Mouse (Mus musculus) forebrain, embryonic 16.5 days (tissue): ENCODE measurements around the gene Mark4. TPM values are rescaled to one million over a fixed set of nuclear protein-coding genes. Genes with fewer than 3 reads are reported as not detected.

Source experiments
- ATAC-seq: fragments of 200-750 bp; cut with Nextera tagmentation; 2 replicates; pipeline ENCODE4 v1.8.0; 2017; ENCODE audit warnings: mild to moderate bottlenecking, moderate library complexity
- H3K27ac ChIP-seq: fragments of 300-500 bp; sonication (generic); 2 replicates; pipeline ENCODE4 v1.5.1; 2014; ENCODE audit warnings: low read length, control low read depth
- H3K27me3 ChIP-seq: fragments of 300-500 bp; sonication (generic); replicated peaks from 2 replicates; pipeline ENCODE4 v1.6.1; 2014; ENCODE audit warnings: low read length; ENCODE audit not compliant: control insufficient read depth, insufficient read depth
- H3K36me3 ChIP-seq: fragments of 300-500 bp; sonication (generic); 2 replicates; pipeline ENCODE4 v1.6.1; 2014; ENCODE audit not compliant: control insufficient read depth, insufficient read depth
- H3K4me1 ChIP-seq: fragments of 300-500 bp; sonication (generic); replicated peaks from 2 replicates; pipeline ENCODE4 v1.6.1; 2014; ENCODE audit warnings: low read length; ENCODE audit not compliant: control insufficient read depth, insufficient read depth
- H3K4me2 ChIP-seq: fragments of 300-500 bp; sonication (generic); 2 replicates; pipeline ENCODE4 v1.6.1; 2014; ENCODE audit warnings: mild to moderate bottlenecking, low read length, control low read depth
- H3K4me3 ChIP-seq: fragments of 300-500 bp; sonication (generic); replicated peaks from 2 replicates; pipeline ENCODE4 v1.5.1; 2014; ENCODE audit warnings: mild to moderate bottlenecking, low read length, control low read depth
- H3K9ac ChIP-seq: fragments of 300-500 bp; sonication (generic); replicated peaks from 2 replicates; pipeline ENCODE4 v1.6.1; 2014; ENCODE audit warnings: low read depth, low read length, control low read depth
- H3K9me3 ChIP-seq: fragments of 300-500 bp; sonication (generic); 2 replicates; pipeline ENCODE4 v1.6.1; 2016; ENCODE audit warnings: low read length; ENCODE audit not compliant: control insufficient read depth
- WGBS: fragments of 180-500 bp; shearing (Covaris S2); extraction: QIAGEN DNeasy Blood & Tissue Kit; methylation state at CpG from one replicate; pipeline ENCODE4 v1.1.7; 2014; 5-methylcytosine and 5-hydroxymethylcytosine counted together
- polyA plus RNA-seq: library from polyadenylated mRNA; unstranded; fragments of >200 nt; fragmentation: Nextera tagmentation; extraction: Ambion mirVana; gene quantifications from 2 replicates; pipeline ENCODE4 v1.2.1, GENCODE M21; 2015

The Mark4 gene
- polyA plus RNA-seq, 1 experiment from 2014 or later = 17.5 TPM

DNA sequence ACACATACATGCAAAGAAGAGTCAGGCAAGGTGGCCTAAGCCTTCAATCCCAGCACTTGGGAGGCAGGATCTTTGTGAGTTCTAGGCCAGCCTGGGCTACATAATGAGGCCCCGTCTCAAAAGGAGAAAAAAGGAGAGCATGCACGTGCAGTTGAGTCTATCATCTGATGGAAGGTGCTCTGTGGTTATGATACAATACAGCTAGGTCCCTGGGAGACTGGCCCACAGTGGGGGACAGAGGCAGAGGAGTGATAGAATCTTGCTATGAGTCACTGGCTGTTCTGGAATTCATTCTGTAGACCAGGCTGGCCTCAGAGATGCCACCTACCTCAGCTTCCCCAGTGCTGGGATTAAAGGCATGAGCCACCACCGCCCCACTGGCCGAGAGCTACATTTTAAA lies 3.8 kb upstream of the Mark4 start:
- WGBS = 66% methylated on average over 4 of the region's 4 CpGs
- Histone ChIP-seq H3K27ac (no peak overlapping the region), H3K4me1 (peaks cover 12% of the 10 kb centered on the region), H3K36me3 (no peaks in the 10 kb centered on the region), H3K9ac (no peak overlapping the region), H3K9me3 (no peaks in the 10 kb centered on the region), H3K4me3 (no peak overlapping the region), H3K27me3 (peaks cover 7% of the 10 kb centered on the region), H3K4me2 (no peak overlapping the region)
- no peak for ATAC-seq

DNA sequence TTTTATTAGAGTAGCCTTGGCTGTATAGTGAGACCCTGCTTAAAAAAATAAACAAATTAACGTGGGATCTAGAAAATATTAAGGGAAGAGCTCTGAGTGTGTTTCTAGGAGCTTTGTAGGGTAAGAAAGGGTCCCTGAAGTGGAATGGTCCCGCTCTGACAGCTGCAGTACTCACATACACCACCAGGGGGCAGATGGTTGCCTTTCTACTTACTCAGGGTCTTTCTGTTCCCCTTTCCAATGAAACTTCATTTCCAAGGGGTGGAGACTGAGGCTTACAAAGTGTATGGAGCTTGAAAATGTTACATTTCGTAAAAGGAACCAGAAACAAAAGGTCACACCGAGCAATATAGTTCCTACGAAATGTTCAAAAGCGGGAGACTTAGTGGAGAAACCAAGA lies 2.9 kb upstream of the Mark4 start:
- Histone ChIP-seq H3K9ac (no peak overlapping the region), H3K27ac (no peak overlapping the region), H3K4me3 (no peak overlapping the region), H3K27me3 (no peaks in the 10 kb centered on the region; the same call in 1 of the 2 replicates), H3K4me1 (peaks cover 22% of the 10 kb centered on the region), H3K4me2 (no peak overlapping the region), H3K36me3 (no peaks in the 10 kb centered on the region), H3K9me3 (no peaks in the 10 kb centered on the region)
- 5% methylated on average over 6 of the region's 6 CpGs for WGBS
- ATAC-seq = no peak

DNA sequence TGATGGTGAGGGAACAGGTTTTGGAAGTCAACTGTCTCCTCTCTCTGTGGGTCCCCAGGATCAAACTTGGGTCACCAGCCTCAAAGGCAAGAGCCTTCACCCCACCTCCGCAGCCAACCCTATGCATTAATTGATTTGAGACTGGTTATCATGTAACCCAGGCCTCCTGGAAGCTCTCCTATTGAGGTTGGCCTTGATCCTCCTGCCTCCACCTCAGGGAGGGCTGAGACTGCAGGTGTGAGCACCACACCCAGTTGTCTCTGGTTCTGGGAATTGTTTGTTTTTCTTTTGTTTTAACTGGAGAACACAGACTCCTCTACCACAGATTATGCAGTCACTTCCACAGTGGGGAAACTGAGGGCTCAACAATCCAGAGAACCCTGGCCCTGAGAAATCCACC lies 1.9 kb upstream of the Mark4 start:
- peaks cover 30% of the 10 kb centered on the region for H3K4me1 ChIP-seq
- peaks cover 2% of the 10 kb centered on the region; the same call in 1 of the 2 replicates for H3K36me3 ChIP-seq
- 81% methylated on average over 1 of the region's 1 CpGs for WGBS
- ATAC-seq = no peak
- H3K9me3 ChIP-seq = no peaks in the 10 kb centered on the region
- no peaks in the 10 kb centered on the region; the same call in 1 of the 2 replicates for H3K27me3 ChIP-seq
- no peak overlapping the region for H3K27ac ChIP-seq
- H3K4me3 ChIP-seq = no peak overlapping the region
- H3K4me2 ChIP-seq = no peak overlapping the region
- no peak overlapping the region for H3K9ac ChIP-seq

DNA sequence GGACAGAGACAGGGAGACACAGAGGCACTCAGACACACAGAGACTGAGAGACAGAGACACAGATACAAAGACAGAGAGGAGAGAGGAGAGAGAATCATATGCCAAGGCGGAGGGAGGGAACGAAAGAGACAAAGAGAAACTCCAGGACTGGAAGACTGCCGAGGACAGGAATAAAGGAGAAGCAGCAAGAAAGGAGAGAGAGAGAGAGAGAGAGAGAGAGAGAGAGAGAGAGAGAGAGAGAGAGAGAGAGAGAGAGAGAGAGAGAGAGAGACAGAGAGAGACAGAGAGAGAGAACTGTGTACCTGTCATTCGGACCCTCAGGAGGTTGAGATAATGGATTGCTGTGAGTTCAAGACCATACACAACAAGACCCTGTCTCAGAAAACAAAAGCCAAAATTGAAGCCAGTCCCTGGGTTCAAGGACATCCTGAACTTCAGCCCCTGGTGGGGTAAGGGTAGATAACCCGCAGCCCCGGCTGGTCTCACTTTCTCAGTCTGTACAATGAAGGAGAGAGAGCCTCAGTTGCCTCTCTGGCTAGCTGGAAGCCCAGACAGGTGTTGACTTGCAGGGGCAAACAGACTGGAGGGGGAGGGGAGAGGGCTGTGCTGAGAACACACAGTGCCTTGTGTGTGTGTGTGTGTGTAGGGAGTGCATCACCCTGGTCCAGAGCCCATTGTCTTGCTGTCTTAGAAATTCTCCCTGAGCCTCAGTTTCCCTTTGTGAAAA lies 686 bp upstream of the Mark4 start:
- peaks cover 27% of the 10 kb centered on the region for H3K4me1 ChIP-seq
- 18% methylated on average over 6 of the region's 6 CpGs for WGBS
- H3K4me3 ChIP-seq = peak overlapping the region; percentile 79
- peak overlapping the region; percentile 69 for H3K4me2 ChIP-seq
- peak overlapping the region; percentile 86 for H3K27ac ChIP-seq
- peaks cover 2% of the 10 kb centered on the region; the same call in 1 of the 2 replicates for H3K36me3 ChIP-seq
- peak overlapping the region; percentile 79 for H3K9ac ChIP-seq
- ATAC-seq = no peak
- H3K9me3 ChIP-seq = no peaks in the 10 kb centered on the region
- H3K27me3 ChIP-seq = no peaks in the 10 kb centered on the region

DNA sequence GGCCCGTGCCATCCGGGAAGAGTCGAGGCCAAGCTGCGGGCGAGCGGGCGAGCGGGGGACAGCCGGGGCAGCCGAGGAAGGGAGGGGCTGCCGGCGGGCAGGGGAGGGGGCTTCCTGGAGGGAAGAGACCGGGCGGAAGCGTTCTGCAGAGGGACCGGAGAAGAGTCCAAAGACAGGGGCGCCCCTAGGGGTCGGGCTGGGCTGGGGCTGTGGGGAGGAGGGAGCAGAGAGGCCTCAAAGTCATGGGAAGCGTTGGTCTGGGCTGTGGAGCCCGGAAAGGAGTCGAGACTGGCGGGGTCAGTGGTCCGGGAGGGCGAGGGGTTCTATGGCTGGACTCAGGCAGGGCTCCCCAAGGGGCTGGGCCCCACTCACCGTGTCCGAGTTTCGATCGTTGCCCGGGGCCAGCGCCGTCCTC lies 542 bp downstream of the Mark4 start:
- peak overlapping the region; percentile 79 for H3K4me3 ChIP-seq
- peak overlapping the region; percentile 93 for H3K4me2 ChIP-seq
- H3K9ac ChIP-seq = peak overlapping the region; percentile 79
- peak; percentile 73 for ATAC-seq
- WGBS = 0% methylated on average over 23 of the region's 31 CpGs
- peak overlapping the region; percentile 57 for H3K27ac ChIP-seq
- no peaks in the 10 kb centered on the region for H3K27me3 ChIP-seq
- H3K36me3 ChIP-seq = peaks cover 2% of the 10 kb centered on the region; the same call in 1 of the 2 replicates
- peaks cover 27% of the 10 kb centered on the region for H3K4me1 ChIP-seq
- no peaks in the 10 kb centered on the region for H3K9me3 ChIP-seq

- Histone ChIP-seq H3K9ac (peak overlapping the region; percentile 79), H3K27me3 (no peaks in the 10 kb centered on the region), H3K4me2 (peak overlapping the region; percentile 93), H3K9me3 (no peaks in the 10 kb centered on the region), H3K36me3 (peaks cover 2% of the 10 kb centered on the region; the same call in 1 of the 2 replicates), H3K27ac (peak overlapping the region; percentile 57), H3K4me1 (peaks cover 27% of the 10 kb centered on the region), H3K4me3 (peak overlapping the region; percentile 79)
- ATAC-seq = peak; percentile 29
- 7% methylated on average over 14 of the region's 14 CpGs for WGBS
Observed at GRCm38 (mm10) chr7:19457414-19458071, 1.1 kb downstream of the Mark4 start.

GRCm38 (mm10) chr7:19456628-19457027 lies 2.0 kb downstream of the Mark4 start:
- Histone ChIP-seq H3K9ac (no peak overlapping the region), H3K27me3 (no peaks in the 10 kb centered on the region), H3K4me1 (peaks cover 27% of the 10 kb centered on the region), H3K9me3 (no peaks in the 10 kb centered on the region), H3K4me2 (peak overlapping the region; percentile 93), H3K27ac (no peak overlapping the region), H3K36me3 (peaks cover 2% of the 10 kb centered on the region; the same call in 1 of the 2 replicates), H3K4me3 (no peak overlapping the region; the same call in 1 of the 2 replicates)
- 93% methylated on average over 7 of the region's 7 CpGs for WGBS
- no peak for ATAC-seq

DNA sequence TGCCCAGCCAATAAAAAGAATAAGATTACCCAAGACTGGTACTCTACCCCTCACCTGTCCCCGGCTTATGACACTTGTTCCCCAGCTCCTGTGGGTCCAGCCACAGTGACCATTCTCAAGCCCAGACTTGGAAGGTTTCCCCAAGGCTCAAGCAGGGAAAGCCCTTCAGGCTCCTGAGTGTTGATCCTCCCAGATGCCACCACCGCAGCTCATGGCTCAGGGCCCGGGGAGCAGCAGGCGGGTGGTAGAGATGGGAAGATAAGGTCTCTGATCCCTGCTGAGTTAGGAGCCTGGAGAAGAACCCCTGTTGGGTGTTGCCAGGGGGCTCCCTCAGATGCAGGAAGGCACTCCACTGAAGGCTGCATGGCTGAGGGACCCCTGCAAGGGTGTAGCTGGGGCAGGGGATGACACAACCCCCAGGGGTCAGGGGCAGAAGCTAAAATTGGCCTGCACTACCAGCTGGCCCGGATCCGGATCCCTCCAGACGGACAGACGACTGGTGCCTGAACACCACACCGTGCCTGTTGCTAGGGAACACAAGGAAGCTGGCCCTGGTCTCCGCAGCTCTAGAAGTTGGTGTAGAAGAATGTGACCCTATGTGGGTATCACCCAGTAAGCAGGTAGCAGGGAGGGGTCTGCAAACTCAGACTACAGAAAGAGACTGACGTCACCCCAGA lies 2.7 kb downstream of the Mark4 start:
- Histone ChIP-seq H3K4me1 (peaks cover 27% of the 10 kb centered on the region), H3K9ac (no peak overlapping the region), H3K9me3 (no peaks in the 10 kb centered on the region), H3K36me3 (peaks cover 6% of the 10 kb centered on the region; the same call in 1 of the 2 replicates), H3K27ac (no peak overlapping the region), H3K27me3 (no peaks in the 10 kb centered on the region), H3K4me2 (no peak overlapping the region), H3K4me3 (no peak overlapping the region)
- no peak for ATAC-seq
- WGBS = 73% methylated on average over 11 of the region's 11 CpGs

DNA sequence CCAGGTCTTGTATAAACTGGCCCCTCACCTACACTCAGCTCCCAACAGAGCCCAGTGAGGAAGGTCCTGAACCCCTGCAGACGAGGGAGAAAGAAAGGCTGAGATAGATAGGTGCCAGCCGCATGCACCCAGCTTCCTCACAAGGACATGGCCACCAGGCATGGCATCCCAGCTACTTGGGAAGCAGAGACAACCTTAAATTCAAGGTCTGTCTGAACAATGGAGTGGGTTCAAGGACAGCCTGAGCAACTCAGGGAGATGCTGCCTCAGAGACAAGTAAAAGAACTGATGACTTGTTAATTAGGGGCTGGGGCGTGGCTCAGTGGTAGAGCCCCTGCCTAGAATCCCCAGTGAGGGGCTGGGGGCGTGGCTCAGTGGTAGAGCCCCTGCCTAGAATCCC lies 3.4 kb downstream of the Mark4 start:
- Histone ChIP-seq H3K4me3 (no peak overlapping the region), H3K9me3 (no peaks in the 10 kb centered on the region)
- no peak for ATAC-seq

More for the DNA sequence above, 3.4 kb downstream of the Mark4 start:
- Histone ChIP-seq H3K36me3 (peaks cover 9% of the 10 kb centered on the region; the same call in 1 of the 2 replicates), H3K9ac (no peak overlapping the region), H3K27me3 (no peaks in the 10 kb centered on the region), H3K27ac (no peak overlapping the region), H3K4me2 (no peak overlapping the region), H3K4me1 (peaks cover 27% of the 10 kb centered on the region)
- WGBS = 92% methylated on average over 4 of the region's 4 CpGs
